Mouse (Mus musculus): Measurements from ENCODE around the gene 1600014C10Rik. TPM values are rescaled to one million over a fixed set of nuclear protein-coding genes. Genes with fewer than 3 reads are reported as not detected.
A peak's percentile ranks its signal among the peaks of the same experiment; 100 is the strongest.

Gene 1600014C10Rik
- total and polyA plus RNA-seq, 2 experiments from 2014 or later = 25.6 to 35.8 TPM

DNA sequence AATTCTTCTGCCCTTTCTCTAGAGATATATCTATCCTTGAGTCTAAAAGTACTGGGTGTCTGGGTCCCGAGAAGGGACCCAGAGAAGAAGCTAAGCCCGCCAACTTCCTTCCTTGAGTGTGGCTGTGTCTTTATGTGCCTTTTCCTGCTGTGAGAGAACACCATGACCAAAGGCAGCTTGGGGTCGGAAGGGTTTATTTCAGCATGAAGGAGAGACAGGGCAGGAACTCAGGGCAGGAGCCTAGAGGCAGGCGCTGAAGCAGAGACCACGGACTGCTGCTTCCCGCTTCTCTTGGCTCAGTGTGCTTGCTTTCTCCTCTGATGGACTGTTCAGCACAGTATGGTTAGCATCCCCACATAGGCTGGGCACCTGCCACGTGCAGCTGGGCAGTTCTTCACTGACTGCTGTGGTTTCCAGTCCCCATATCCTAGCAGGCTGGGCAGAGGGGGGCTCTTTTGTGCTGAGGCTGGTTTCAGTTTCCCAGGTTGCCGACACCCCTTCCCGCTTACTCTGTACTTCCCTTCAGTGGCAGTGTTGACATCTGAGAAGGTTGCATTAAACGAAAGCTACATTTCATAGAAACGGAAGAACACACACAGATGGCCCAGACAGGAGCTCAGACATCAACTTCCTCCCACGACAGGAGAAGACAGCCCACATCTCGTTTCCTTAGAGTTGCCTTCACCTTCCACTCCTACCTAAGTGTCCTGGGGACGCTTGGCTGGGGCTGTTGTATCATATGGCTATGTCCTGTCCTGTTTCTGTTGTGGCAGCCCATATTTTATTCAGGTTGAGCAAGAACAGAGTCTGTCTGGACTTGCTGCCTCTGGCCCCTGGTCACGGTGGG is 6.3 kb downstream of the 1600014C10Rik start:
- DNase-seq (ENCODE audit: low spot score) = no peak
- H3K36me3 ChIP-seq (ENCODE audit: insufficient read depth, low read length) = no peaks in the 10 kb centered on the region
- H3K27ac ChIP-seq = no peak overlapping the region
- no peak for TF ChIP-seq CTCF (IDR thresholded peaks at IDR 0.05; ENCODE audit: low read depth)
- H3K4me1 ChIP-seq (ENCODE audit: insufficient read depth, low read length) = peaks cover 6% of the 10 kb centered on the region
- ATAC-seq = no peak
- H3K9ac ChIP-seq (replicated peaks; ENCODE audit: low read length) = no peak overlapping the region
- H3K4me3 ChIP-seq (ENCODE audit: low read length) = no peak overlapping the region
- no peak overlapping the region for H3K4me2 ChIP-seq (ENCODE audit: low read depth, low read length)
- 84% methylated on average over 15 of the region's 15 CpGs for WGBS
- H3K27me3 ChIP-seq (ENCODE audit: insufficient read depth, low read length) = no peaks in the 10 kb centered on the region
- no peaks in the 10 kb centered on the region for H3K9me3 ChIP-seq (ENCODE audit: low read length)

DNA sequence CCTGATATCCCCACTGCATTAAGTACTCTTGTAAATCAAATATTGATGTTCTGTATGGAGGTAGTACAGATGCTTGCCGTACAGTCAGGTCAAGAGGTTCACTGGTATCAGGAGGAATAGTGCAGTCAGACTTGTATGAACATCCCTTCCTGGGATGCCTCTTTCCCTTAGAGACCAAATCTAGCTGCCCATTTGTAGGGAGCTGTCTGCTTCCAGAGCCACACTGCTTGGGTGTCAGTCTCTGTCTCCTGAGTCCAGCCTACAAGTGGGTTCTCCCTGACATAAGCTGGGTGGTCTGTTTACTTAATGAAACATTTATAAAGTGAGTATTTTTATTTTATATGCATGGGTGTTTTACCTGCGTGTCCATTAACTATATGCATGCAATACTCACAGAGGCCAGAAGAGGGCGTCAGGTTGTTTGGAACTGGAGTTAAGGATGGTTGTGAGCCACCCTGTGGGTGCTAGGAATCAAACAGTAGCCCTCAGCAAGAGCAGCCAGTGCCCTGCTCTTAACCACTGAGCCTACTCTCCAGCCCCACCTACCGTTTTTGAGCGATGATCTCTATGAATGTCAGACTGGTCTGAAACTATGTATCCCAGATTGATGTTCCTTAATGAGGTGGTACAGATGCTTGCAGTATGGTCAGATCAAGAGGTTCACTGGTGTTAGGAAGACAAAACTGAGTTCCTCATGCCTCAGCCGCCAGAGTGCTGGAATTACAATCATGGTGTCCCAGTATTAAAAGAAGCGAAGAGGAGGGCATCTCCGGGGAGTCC is 7.2 kb downstream of the 1600014C10Rik start:
- Histone ChIP-seq H3K9me3 (ENCODE audit: low read length) (no peaks in the 10 kb centered on the region), H3K4me3 (ENCODE audit: low read length) (no peak overlapping the region), H3K4me1 (ENCODE audit: insufficient read depth, low read length) (no peaks in the 10 kb centered on the region), H3K27ac (no peak overlapping the region), H3K9ac (replicated peaks; ENCODE audit: low read length) (no peak overlapping the region), H3K4me2 (ENCODE audit: low read depth, low read length) (no peak overlapping the region), H3K36me3 (ENCODE audit: insufficient read depth, low read length) (no peaks in the 10 kb centered on the region), H3K27me3 (ENCODE audit: insufficient read depth, low read length) (no peaks in the 10 kb centered on the region)
- peak; percentile 50 for TF ChIP-seq CTCF (IDR thresholded peaks at IDR 0.05; ENCODE audit: low read depth)
- 89% methylated on average over 8 of the region's 8 CpGs for WGBS
- DNase-seq (ENCODE audit: low spot score) = no peak
- no peak for ATAC-seq

DNA sequence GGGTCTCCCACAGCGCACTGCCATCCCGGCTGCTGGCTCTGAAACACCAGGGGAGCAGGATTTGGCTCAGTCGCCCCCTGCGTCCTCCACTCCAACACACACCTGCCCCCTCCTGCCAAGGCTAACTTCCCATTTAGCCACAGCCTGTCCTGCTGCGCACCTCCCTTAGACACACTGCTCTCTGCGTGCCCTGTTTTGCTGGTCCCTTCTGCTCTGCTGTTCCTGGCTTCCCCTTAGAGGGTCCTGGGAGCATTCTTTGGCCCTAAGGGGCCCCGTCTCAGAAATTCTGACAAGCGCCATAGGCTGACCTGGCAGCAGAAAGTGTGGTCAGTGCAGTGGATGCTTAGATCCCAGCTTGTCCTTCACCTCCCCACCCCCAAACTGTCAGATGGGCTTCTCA is 8.1 kb downstream of the 1600014C10Rik start:
- H3K27me3 ChIP-seq (ENCODE audit: insufficient read depth, low read length) = no peaks in the 10 kb centered on the region
- H3K27ac ChIP-seq = no peak overlapping the region
- ATAC-seq (no peak), DNase-seq (ENCODE audit: low spot score) (no peak)
- no peak overlapping the region for H3K4me3 ChIP-seq (ENCODE audit: low read length)
- no peaks in the 10 kb centered on the region for H3K4me1 ChIP-seq (ENCODE audit: insufficient read depth, low read length)
- H3K4me2 ChIP-seq (ENCODE audit: low read depth, low read length) = no peak overlapping the region
- WGBS = 58% methylated on average over 8 of the region's 8 CpGs
- H3K9ac ChIP-seq (replicated peaks; ENCODE audit: low read length) = no peak overlapping the region
- H3K9me3 ChIP-seq (ENCODE audit: low read length) = no peaks in the 10 kb centered on the region
- H3K36me3 ChIP-seq (ENCODE audit: insufficient read depth, low read length) = no peaks in the 10 kb centered on the region
- TF ChIP-seq CTCF (IDR thresholded peaks at IDR 0.05; ENCODE audit: low read depth) = no peak

DNA sequence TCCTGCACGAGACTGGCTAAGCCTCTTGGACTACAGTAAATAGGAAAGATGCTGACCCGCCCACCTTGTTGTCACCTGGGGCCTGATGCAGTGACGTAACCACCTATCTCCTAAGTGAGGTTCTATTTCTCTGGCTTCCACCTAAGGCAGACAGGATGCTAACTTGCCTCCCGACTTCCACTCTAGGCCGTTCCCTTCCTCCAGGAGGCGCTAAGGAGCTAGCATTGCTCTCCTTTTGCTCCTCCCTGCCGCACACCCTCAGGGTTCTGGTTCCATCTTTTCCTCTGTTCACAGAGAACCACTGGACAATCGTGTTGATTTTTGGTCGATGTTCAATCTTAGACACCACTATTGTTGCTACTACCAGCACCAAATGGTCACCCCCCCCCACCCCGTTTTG is 8.6 kb downstream of the 1600014C10Rik start:
- H3K27me3 ChIP-seq (ENCODE audit: insufficient read depth, low read length) = no peaks in the 10 kb centered on the region
- DNase-seq (ENCODE audit: low spot score) (no peak), ATAC-seq (no peak)
- H3K9me3 ChIP-seq (ENCODE audit: low read length) = no peaks in the 10 kb centered on the region
- no peak overlapping the region for H3K9ac ChIP-seq (replicated peaks; ENCODE audit: low read length)
- no peak overlapping the region for H3K27ac ChIP-seq
- WGBS = 51% methylated on average over 10 of the region's 10 CpGs
- H3K4me1 ChIP-seq (ENCODE audit: insufficient read depth, low read length) = no peaks in the 10 kb centered on the region
- H3K4me3 ChIP-seq (ENCODE audit: low read length) = no peak overlapping the region
- peak; percentile 48 for TF ChIP-seq CTCF (IDR thresholded peaks at IDR 0.05; ENCODE audit: low read depth)
- H3K36me3 ChIP-seq (ENCODE audit: insufficient read depth, low read length) = no peaks in the 10 kb centered on the region
- H3K4me2 ChIP-seq (ENCODE audit: low read depth, low read length) = no peak overlapping the region

DNA sequence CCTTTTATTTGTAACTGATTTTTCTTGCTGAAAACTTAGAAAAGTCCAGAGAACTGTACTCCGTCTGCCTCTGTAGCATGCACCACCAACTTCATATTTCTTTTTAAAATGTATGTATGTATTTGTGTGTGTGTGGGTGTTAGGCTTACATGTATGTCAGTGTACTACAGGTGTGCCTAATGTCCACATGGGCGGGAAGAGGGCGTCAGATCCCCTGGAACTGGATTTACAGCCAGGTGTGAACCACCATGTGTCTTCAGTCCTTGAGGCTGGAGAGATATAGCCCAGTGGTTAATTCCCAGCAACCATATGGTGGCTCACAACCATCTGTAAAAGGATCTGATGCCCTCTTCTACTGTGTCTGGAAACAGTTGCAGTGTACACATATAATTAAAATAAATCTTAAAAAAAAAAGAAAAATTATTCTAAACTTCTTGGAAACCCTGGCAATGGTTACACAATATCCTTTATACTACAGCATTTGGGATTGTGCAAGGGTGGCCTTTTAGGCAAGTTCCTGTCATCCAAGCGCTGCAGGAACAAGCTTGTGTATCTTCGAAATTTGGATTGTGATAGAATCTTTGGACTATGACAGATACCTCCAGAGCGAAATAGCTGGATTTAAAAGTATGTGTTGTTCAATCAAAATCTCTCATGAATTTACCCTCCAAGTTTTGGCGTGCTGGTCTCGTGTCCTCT is 17.0 kb downstream of the 1600014C10Rik start:
- H3K4me2 ChIP-seq (ENCODE audit: low read depth, low read length) = peak overlapping the region; percentile 60
- DNase-seq (ENCODE audit: low spot score) (no peak), ATAC-seq (no peak)
- TF ChIP-seq CTCF (IDR thresholded peaks at IDR 0.05; ENCODE audit: low read depth) = no peak
- 62% methylated on average over 8 of the region's 8 CpGs for WGBS
- H3K4me1 ChIP-seq (ENCODE audit: insufficient read depth, low read length) = no peaks in the 10 kb centered on the region
- peak overlapping the region; percentile 50 for H3K9ac ChIP-seq (replicated peaks; ENCODE audit: low read length)
- H3K9me3 ChIP-seq (ENCODE audit: low read length) = no peaks in the 10 kb centered on the region
- no peaks in the 10 kb centered on the region for H3K27me3 ChIP-seq (ENCODE audit: insufficient read depth, low read length)
- no peaks in the 10 kb centered on the region for H3K36me3 ChIP-seq (ENCODE audit: insufficient read depth, low read length)
- H3K4me3 ChIP-seq (ENCODE audit: low read length) = peak overlapping the region; percentile 35
- peak overlapping the region; percentile 79 for H3K27ac ChIP-seq

DNA sequence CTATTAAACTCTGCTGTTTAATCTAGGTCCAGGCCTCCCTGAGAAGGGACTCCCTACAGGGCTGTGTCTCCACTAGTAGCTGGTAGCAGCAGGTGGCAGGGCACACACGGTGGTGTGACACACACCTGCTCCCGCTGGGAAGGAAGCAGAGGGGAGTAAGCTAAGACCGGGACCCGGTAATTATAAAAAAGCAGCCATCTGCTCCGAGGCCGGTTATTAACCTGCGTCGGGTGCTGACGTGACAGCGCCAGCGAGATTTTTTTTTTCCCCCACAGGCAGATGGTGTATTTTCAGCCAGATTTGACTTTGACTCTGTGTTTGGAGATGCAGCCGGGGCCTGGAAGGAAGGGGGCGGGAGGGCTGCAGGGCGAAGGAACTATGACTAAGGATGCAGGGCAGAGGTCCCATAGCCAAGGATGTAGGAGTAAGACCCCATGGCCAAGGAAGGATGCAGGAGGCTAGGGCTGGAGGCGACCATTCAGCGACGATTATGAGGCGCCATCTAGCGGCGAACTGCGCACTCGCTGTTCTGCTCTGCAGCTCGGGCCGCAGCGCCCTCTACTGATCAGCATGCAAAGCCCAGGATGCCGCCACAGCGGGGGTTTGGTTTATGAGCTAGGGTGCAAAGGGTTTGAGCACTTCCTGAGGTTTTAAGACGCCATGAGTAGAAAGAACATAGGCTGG is 17.7 kb downstream of the 1600014C10Rik start:
- H3K9me3 ChIP-seq (ENCODE audit: low read length) = no peaks in the 10 kb centered on the region
- peak overlapping the region; percentile 60 for H3K4me2 ChIP-seq (ENCODE audit: low read depth, low read length)
- TF ChIP-seq CTCF (IDR thresholded peaks at IDR 0.05; ENCODE audit: low read depth) = peak; percentile 100
- peak overlapping the region; percentile 50 for H3K9ac ChIP-seq (replicated peaks; ENCODE audit: low read length)
- under 1% methylated on average over 28 of the region's 28 CpGs for whole genome bisulfite sequencing
- DNase-seq (ENCODE audit: low spot score) (peak; percentile 95), ATAC-seq (peak; percentile 94)
- peak overlapping the region; percentile 79 for H3K27ac ChIP-seq
- peak overlapping the region; percentile 35 for H3K4me3 ChIP-seq (ENCODE audit: low read length)
- H3K36me3 ChIP-seq (ENCODE audit: insufficient read depth, low read length) = no peaks in the 10 kb centered on the region
- H3K4me1 ChIP-seq (ENCODE audit: insufficient read depth, low read length) = no peaks in the 10 kb centered on the region
- H3K27me3 ChIP-seq (ENCODE audit: insufficient read depth, low read length) = no peaks in the 10 kb centered on the region
